Mouse (Mus musculus): ENCODE data around the gene Gm37240. TPM values are rescaled to one million over a fixed set of nuclear protein-coding genes. Genes with fewer than 3 reads are reported as not detected.
A peak's percentile ranks its signal among the peaks of the same experiment; 100 is the strongest.

Gm37240 gene
- total RNA-seq, 1 experiment, result 1.2 TPM

DNA sequence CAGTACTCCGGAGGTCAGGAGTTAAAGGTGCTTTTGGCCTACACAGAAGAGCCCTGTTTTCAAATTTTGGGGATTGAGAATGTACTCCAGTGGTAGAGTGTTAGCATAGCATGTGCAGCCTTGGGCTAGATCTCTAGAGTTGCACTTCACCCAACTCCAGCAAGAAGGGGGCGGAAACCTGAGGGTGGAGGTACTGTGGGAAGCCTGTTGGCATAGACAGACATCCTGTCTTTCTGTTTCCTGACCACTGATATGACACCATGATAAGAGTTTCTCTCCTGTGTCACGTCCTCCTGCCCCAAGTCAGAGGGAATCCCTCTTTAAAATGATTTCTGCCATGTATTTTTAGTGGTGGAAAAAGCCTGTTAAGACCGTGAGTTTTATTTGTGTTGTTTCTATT lies 1038.5 kb downstream of the Gm37240 start:
- in situ Hi-C loops (cut with MboI; ENCODE audit: low sequenced_read_pairs in 2 of 2, unreplicated experiment in 2 of 2), result no loop called here
- Histone ChIP-seq H3K9ac (ENCODE audit: insufficient read depth, low read depth, low read length, poor library complexity, severe bottlenecking) (no peak overlapping the region), H3K27ac (ENCODE audit: insufficient read depth, low read depth, low read length, poor library complexity, severe bottlenecking) (no peak overlapping the region), H3K4me1 (ENCODE audit: control insufficient read depth in 2 of 2, insufficient read depth in 2 of 2, low read length in 2 of 2, poor library complexity in 1 of 2) (peaks cover 0 to 2% of the 10 kb centered on the region in 2 experiments; a peak in 2 of 4 replicates), H3K4me3 (ENCODE audit: insufficient read depth in 1 of 2, low read depth in 1 of 2, low read length in 2 of 2, poor library complexity in 1 of 2, severe bottlenecking in 1 of 2) (no peak overlapping the region), H3K9me3 (ENCODE audit: control insufficient read depth, insufficient read depth, low read depth, low read length) (no peaks in the 10 kb centered on the region), H3K36me3 (ENCODE audit: control insufficient read depth, insufficient read depth, low read length, poor library complexity, severe bottlenecking) (no peaks in the 10 kb centered on the region)
- DNase-seq (ENCODE audit: low read depth, low spot score), result no peak
- no peak for TF ChIP-seq HCFC1 (IDR thresholded peaks at IDR 0.05; ENCODE audit: borderline replicate concordance, insufficient read depth, low read length)

DNA sequence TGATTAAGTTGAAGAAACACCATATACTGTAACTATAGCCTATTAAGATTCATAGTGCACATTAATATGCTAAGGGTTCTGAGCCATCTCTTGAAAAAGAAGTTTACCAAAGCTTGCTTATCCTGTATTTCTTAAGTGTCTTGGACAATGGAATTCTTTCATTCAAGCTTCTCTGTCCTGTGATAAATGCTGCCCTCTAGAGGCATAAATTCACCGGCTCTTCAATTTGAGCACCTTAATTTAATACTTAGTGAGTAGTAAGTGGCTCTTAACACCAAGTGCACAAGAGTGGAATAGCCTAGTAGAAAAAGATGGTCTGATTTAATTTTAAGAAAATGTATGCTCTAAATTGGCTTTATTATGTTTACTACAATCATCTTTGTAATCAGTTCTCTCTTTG lies 1043.7 kb downstream of the Gm37240 start:
- Histone ChIP-seq H3K4me3 (ENCODE audit: insufficient read depth in 1 of 2, low read depth in 1 of 2, low read length in 2 of 2, poor library complexity in 1 of 2, severe bottlenecking in 1 of 2) (no peak overlapping the region), H3K36me3 (ENCODE audit: control insufficient read depth, insufficient read depth, low read length, poor library complexity, severe bottlenecking) (no peaks in the 10 kb centered on the region), H3K4me1 (ENCODE audit: control insufficient read depth in 2 of 2, insufficient read depth in 2 of 2, low read length in 2 of 2, poor library complexity in 1 of 2) (peaks cover 0 to 4% of the 10 kb centered on the region in 2 experiments; a peak in 1 of 4 replicates), H3K9ac (ENCODE audit: insufficient read depth, low read depth, low read length, poor library complexity, severe bottlenecking) (no peak overlapping the region), H3K9me3 (ENCODE audit: control insufficient read depth, insufficient read depth, low read depth, low read length) (no peaks in the 10 kb centered on the region), H3K27ac (ENCODE audit: insufficient read depth, low read depth, low read length, poor library complexity, severe bottlenecking) (no peak overlapping the region)
- in situ Hi-C loops (cut with MboI; ENCODE audit: low sequenced_read_pairs in 2 of 2, unreplicated experiment in 2 of 2), result no loop called here
- DNase-seq (ENCODE audit: low read depth, low spot score), result peak; percentile 51
- TF ChIP-seq CHD2 (IDR thresholded peaks at IDR 0.05; ENCODE audit: low read depth, low read length) (no peak), ZNF384 (IDR thresholded peaks at IDR 0.05; ENCODE audit: low read depth, low read length) (no peak), ZC3H11A (IDR thresholded peaks at IDR 0.05; ENCODE audit: borderline replicate concordance, low read depth, low read length) (no peak), HCFC1 (IDR thresholded peaks at IDR 0.05; ENCODE audit: borderline replicate concordance, insufficient read depth, low read length) (no peak), MAFK (IDR thresholded peaks at IDR 0.05; ENCODE audit: insufficient read depth, low read depth, low read length) (no peak)

DNA sequence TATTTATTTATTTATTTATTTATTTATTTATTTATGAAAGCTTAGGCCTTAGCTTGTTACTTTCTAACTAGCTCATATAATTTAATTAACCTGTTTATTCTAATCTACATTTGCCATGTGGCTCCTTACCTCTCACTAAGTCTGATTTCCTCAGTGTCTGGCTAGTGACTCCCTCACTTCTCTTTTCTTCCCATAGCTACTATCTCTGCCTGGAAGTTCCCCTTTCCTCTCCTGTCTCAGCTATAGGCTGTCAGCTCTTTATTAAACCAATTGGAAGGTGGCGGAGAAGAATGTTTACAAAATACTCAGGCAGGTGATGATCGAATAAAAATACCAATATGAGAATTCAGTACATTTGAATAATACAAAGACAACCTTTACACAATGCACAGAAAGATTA lies 1044.5 kb downstream of the Gm37240 start:
- no peak overlapping the region for H3K9ac ChIP-seq (ENCODE audit: insufficient read depth, low read depth, low read length, poor library complexity, severe bottlenecking)
- DNase-seq (ENCODE audit: low read depth, low spot score), result no peak
- H3K4me1 ChIP-seq (ENCODE audit: control insufficient read depth in 2 of 2, insufficient read depth in 2 of 2, low read length in 2 of 2, poor library complexity in 1 of 2), result peaks cover 0 to 4% of the 10 kb centered on the region in 2 experiments; a peak in 1 of 4 replicates
- in situ Hi-C loops (cut with MboI; ENCODE audit: low sequenced_read_pairs in 2 of 2, unreplicated experiment in 2 of 2), result no loop called here
- no peaks in the 10 kb centered on the region for H3K36me3 ChIP-seq (ENCODE audit: control insufficient read depth, insufficient read depth, low read length, poor library complexity, severe bottlenecking)
- TF ChIP-seq ZNF384 (IDR thresholded peaks at IDR 0.05; ENCODE audit: low read depth, low read length) (no peak), CHD2 (IDR thresholded peaks at IDR 0.05; ENCODE audit: low read depth, low read length) (no peak), MAFK (IDR thresholded peaks at IDR 0.05; ENCODE audit: insufficient read depth, low read depth, low read length) (no peak), HCFC1 (IDR thresholded peaks at IDR 0.05; ENCODE audit: borderline replicate concordance, insufficient read depth, low read length) (no peak), ZC3H11A (IDR thresholded peaks at IDR 0.05; ENCODE audit: borderline replicate concordance, low read depth, low read length) (no peak)
- no peak overlapping the region for H3K27ac ChIP-seq (ENCODE audit: insufficient read depth, low read depth, low read length, poor library complexity, severe bottlenecking)
- H3K4me3 ChIP-seq (ENCODE audit: insufficient read depth in 1 of 2, low read depth in 1 of 2, low read length in 2 of 2, poor library complexity in 1 of 2, severe bottlenecking in 1 of 2), result no peak overlapping the region
- H3K9me3 ChIP-seq (ENCODE audit: control insufficient read depth, insufficient read depth, low read depth, low read length), result no peaks in the 10 kb centered on the region

DNA sequence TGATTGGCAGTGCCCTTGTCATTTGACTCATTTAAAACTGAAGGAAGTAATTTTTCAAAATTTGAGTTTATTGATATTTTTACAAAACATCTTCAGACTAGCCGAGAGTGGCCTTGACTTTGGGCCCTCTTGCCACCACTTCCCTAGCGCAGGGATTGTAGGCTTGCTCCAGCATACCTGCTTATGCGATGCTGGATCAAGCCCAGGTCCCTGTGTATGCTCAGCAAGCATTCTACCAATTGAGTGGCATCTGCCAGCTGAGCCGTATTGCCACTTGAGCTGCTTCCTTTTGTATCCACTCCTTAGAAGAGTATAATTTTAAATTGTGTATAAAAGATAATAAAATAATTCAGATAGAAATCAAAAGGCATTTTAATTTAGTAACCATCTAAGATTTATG lies 1046.0 kb downstream of the Gm37240 start:
- peaks cover 0 to 4% of the 10 kb centered on the region in 2 experiments; a peak in 1 of 4 replicates for H3K4me1 ChIP-seq (ENCODE audit: control insufficient read depth in 2 of 2, insufficient read depth in 2 of 2, low read length in 2 of 2, poor library complexity in 1 of 2)
- H3K36me3 ChIP-seq (ENCODE audit: control insufficient read depth, insufficient read depth, low read length, poor library complexity, severe bottlenecking), result no peaks in the 10 kb centered on the region
- H3K27ac ChIP-seq (ENCODE audit: insufficient read depth, low read depth, low read length, poor library complexity, severe bottlenecking), result no peak overlapping the region
- DNase-seq (ENCODE audit: low read depth, low spot score), result no peak
- no peaks in the 10 kb centered on the region for H3K9me3 ChIP-seq (ENCODE audit: control insufficient read depth, insufficient read depth, low read depth, low read length)
- TF ChIP-seq ZC3H11A (IDR thresholded peaks at IDR 0.05; ENCODE audit: borderline replicate concordance, low read depth, low read length), result no peak
- TF ChIP-seq HCFC1 (IDR thresholded peaks at IDR 0.05; ENCODE audit: borderline replicate concordance, insufficient read depth, low read length), result no peak
- TF ChIP-seq ZNF384 (IDR thresholded peaks at IDR 0.05; ENCODE audit: low read depth, low read length), result no peak
- no peak for TF ChIP-seq CHD2 (IDR thresholded peaks at IDR 0.05; ENCODE audit: low read depth, low read length)
- no peak for TF ChIP-seq MAFK (IDR thresholded peaks at IDR 0.05; ENCODE audit: insufficient read depth, low read depth, low read length)
- H3K9ac ChIP-seq (ENCODE audit: insufficient read depth, low read depth, low read length, poor library complexity, severe bottlenecking), result no peak overlapping the region
- in situ Hi-C loops (cut with MboI; ENCODE audit: low sequenced_read_pairs in 2 of 2, unreplicated experiment in 2 of 2), result no loop called here
- H3K4me3 ChIP-seq (ENCODE audit: insufficient read depth in 1 of 2, low read depth in 1 of 2, low read length in 2 of 2, poor library complexity in 1 of 2, severe bottlenecking in 1 of 2), result no peak overlapping the region

DNA sequence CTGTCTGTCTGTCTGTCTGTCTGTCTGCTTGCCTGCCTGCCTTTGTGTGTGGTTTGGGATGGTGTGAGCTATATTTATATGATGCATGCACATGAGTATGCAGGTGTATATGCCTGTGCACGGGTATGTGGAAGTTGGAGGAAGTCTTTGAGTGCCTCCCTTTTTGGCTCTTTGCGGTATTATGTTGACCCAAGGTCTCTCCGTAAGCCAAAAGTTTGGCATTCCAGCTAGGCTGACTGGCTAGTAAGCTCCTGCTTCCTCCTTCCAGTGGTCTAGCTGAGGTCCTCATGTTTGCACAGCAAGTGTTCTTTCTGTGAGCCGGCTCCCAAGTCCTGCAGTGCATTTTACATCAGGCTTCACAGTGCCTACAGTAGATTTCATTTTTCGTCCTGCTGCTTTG lies 1047.8 kb downstream of the Gm37240 start:
- no peak overlapping the region for H3K27ac ChIP-seq (ENCODE audit: insufficient read depth, low read depth, low read length, poor library complexity, severe bottlenecking)
- H3K4me3 ChIP-seq (ENCODE audit: insufficient read depth in 1 of 2, low read depth in 1 of 2, low read length in 2 of 2, poor library complexity in 1 of 2, severe bottlenecking in 1 of 2), result no peak overlapping the region
- H3K36me3 ChIP-seq (ENCODE audit: control insufficient read depth, insufficient read depth, low read length, poor library complexity, severe bottlenecking), result no peaks in the 10 kb centered on the region
- no peaks in the 10 kb centered on the region for H3K9me3 ChIP-seq (ENCODE audit: control insufficient read depth, insufficient read depth, low read depth, low read length)
- no peak for DNase-seq (ENCODE audit: low read depth, low spot score)
- H3K4me1 ChIP-seq (ENCODE audit: control insufficient read depth in 2 of 2, insufficient read depth in 2 of 2, low read length in 2 of 2, poor library complexity in 1 of 2), result peaks cover 0 to 4% of the 10 kb centered on the region in 2 experiments; a peak in 1 of 4 replicates
- TF ChIP-seq HCFC1 (IDR thresholded peaks at IDR 0.05; ENCODE audit: borderline replicate concordance, insufficient read depth, low read length), result no peak
- TF ChIP-seq MAFK (IDR thresholded peaks at IDR 0.05; ENCODE audit: insufficient read depth, low read depth, low read length), result no peak
- no peak for TF ChIP-seq CHD2 (IDR thresholded peaks at IDR 0.05; ENCODE audit: low read depth, low read length)
- TF ChIP-seq ZC3H11A (IDR thresholded peaks at IDR 0.05; ENCODE audit: borderline replicate concordance, low read depth, low read length), result no peak
- TF ChIP-seq ZNF384 (IDR thresholded peaks at IDR 0.05; ENCODE audit: low read depth, low read length), result no peak
- in situ Hi-C loops (cut with MboI; ENCODE audit: low sequenced_read_pairs in 2 of 2, unreplicated experiment in 2 of 2), result no loop called here
- H3K9ac ChIP-seq (ENCODE audit: insufficient read depth, low read depth, low read length, poor library complexity, severe bottlenecking), result no peak overlapping the region

Measured in ES-E14 (cell line).